Mouse (Mus musculus): ENCODE data around the gene Etnk1.
A peak's percentile ranks its signal among the peaks of the same experiment; 100 is the strongest.

Gene Etnk1

DNA sequence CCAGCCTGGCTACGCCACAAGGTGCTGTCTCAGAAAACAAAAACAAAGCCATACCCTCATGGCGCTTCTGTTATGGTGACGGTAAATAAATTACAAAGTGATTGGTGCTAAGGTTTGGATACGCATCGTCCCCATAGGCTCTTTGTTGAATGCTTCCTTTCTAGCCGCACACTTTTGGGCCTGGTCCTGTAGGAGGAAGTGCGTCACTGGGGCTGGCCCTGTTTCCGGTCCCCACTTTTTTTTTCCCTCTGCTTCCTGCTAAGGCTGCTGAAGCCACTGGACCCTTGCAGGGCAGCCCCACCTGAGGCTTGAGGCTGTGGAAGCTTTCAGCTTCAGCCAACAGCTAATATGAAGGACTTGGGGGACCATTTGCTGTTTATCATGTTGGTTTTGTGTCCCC lies 54.2 kb downstream of the Etnk1 start:
- no peak for DNase-seq

DNA sequence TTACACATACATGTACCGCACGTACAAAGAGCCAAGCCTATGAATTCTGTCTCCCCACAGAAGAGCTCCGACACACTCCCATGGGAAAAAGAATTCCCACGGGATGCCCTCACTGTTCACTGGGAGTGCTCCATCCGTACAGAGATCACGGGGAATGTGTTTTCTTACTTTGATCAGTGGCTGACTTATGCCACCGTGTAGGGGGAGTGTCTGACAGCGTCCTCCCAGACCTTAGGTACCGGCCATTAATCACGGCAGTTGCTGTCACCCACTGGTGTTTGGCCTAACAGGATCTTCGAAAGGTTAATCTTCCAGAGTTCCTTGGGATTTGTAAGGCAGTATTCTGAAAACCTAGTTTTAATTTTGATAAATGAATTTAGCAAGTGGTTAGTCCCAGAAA lies 57.0 kb downstream of the Etnk1 start:
- DNase-seq = no peak

DNA sequence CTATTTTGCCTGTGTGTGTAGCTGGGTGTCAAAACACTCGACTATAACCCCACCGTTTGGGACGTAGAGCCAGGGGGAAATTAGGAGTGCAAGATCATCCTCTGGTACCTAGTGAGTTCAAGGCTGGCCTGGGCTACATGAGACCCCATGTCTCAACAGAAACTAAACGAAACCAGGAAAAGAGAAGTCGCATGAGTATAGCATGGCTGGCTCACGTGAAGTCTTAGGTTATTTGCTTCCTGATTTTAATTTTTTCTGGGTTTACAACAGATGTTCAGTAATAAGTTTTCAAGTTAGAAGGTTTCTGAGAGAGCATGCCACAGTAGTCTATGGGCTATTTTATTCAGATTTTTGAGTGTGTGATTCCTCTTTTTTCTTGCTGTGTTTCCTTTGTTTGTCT lies 57.9 kb downstream of the Etnk1 start:
- no peak for DNase-seq

DNA sequence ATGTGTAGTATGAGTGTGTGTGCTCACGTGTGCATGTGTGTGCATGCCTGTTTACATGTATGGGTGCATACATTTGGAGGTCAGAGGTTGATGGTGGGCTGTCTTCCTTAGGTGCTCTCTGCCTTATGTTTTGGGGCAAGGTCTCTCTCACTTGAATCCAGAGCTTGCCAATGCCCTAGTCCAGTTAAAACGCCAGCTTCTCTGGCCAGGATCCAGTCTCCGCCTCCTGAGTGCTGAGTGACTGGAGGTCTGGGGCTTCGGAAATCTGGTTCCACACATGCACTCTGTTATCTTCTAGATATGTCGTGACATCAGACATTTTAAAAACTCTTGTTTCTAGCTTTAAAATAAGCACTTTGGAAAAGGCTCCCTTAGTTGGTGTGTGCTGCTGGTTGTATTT lies 61.7 kb downstream of the Etnk1 start:
- no peak for DNase-seq

DNA sequence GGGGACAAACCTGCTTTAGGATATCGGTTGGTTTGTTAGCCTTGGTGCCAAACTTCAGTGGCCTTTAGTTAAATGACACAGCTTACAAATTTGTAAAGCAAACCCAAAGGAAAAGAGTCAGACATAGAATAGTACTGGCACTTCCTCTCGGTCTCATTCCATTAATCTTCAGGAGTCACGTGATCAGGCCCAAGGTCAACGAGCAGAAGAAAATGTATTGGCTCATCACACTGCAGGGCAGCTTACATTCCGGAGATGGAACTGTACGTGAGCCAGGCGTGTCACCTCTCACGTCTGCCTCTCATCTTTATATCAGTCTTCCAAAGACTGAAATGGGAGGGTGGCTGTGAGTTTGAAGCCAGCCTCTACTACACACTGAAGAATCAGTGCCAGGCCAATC lies 62.9 kb downstream of the Etnk1 start:
- peak; percentile 32 for DNase-seq

DNA sequence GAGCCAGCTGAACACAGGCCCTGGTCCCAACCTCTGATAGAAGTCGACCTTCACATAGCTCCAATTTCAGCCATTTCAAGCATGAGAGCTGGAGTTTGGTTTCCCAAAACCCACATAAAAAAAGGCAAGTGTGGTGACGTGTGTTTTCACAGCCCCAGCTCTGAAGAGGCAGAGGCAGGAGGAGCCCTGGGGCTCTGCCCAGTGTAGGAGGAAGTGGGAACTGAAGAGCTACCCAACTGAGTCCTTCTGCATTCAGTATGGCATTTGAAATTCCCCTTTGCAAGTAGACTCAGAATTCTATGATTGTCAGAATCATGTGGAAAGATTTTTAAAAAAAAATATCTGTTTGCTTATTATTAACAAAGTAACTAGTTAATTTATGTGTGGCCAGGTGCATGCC lies 63.9 kb downstream of the Etnk1 start:
- DNase-seq = no peak

DNA sequence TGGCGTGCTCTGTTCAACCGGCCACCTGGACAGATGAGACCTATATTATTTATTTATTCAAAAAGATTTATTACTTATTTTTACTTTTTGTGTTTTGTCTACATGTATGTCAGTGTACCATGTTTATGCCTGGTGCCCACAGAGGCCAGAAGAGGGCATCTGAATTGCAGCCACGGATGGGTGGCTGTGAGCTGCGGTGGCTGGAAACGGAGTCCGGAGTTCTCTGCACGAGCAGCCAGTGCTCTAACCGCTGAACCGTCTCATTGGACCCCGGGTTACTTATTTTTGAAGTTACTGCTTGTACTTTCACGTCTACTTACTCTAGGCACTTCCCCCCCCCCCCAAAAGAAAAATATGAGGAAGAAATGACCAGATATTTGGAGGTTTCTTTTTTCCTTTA lies 65.7 kb downstream of the Etnk1 start:
- DNase-seq = peak; percentile 56

DNA sequence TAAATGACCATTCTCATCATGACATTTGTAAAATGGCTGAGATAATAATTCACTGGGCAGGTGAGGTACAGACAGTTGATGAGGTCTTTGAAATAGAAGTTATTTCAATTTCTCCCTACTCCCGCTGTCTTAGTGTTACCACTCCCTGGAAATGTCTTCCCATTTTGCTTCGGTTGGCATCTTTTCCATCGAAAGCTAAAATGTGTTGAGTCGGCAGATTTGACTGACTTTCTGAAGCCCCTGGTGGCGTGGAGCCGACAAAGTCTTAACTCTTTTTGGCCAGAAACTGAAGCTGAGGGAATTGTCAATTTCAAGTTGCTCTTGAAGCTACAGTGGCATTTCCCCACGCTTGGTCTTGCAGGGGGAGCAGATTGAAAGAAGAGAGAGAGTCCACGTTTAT lies 67.8 kb downstream of the Etnk1 start:
- DNase-seq = no peak

DNA sequence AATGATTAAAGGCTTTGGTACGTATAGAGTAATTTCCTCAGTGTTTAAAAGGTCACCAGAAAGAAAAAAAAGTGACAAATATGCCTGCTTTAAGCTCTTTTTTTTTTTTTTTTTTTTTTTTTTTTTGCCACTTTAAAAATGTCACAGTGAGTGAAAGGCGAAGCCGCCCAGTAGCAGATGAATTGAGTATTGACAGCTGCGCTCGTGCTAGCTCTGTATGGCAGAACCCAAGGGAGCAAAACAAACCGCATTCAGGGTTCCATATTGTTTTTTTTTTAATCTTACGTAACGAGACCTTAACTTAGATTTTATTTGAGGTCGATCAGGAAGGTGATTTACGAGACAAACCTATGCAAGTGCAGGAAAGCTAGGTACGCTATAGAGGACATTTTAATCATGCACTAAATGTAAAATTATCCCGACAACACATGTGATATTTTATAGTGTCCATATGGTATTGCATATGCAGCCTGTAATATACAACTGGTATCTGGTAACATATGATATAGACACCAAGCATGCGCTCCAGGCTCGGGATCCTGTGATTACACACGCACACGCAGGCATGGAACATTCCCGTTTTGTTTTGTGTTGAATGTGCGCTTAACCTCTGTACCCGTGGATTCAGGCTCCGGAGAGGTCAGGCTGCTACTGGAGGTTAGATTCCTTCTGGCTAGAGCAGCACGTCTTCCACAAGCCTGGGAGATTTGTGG lies 72.5 kb downstream of the Etnk1 start:
- DNase-seq = no peak

DNA sequence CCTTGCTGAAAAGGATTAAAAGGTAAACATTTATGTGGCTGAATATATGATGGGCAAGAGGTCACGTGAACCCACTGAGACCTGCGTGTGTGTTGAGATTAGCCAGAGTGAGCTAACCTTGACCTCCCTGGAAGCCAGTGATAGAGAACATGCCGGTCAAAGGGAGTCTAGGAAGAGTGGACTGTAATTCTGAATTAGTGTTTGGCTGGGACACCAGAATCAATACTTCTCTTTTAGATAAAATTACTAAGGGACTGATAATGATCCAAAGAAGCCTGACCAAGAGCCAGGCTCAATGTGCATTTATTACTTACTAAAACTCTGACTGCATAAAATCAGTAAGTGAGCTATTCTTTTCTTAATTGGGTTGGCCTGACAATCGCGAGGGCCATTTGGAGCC lies 76.2 kb downstream of the Etnk1 start:
- DNase-seq = no peak

DNA sequence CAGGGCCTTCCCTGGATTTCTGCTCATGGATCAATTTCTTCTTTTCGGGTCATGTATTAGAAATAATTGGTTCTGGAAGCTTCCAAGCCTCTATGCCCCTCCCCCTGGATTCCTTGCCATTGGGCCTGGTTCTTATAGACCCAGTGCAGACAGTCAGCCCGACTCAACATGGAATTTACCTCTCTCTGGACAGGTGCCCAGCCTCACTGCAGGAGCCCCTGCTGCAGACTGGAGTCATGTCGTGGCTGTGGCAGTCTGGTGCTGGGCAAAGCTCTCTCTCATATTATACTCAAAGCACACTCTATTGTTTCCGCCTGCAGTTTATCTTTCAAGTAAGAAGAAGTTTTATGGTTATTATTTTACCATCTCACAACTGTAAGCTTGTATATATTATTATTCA lies 90.9 kb downstream of the Etnk1 start:
- no peak for DNase-seq

DNA sequence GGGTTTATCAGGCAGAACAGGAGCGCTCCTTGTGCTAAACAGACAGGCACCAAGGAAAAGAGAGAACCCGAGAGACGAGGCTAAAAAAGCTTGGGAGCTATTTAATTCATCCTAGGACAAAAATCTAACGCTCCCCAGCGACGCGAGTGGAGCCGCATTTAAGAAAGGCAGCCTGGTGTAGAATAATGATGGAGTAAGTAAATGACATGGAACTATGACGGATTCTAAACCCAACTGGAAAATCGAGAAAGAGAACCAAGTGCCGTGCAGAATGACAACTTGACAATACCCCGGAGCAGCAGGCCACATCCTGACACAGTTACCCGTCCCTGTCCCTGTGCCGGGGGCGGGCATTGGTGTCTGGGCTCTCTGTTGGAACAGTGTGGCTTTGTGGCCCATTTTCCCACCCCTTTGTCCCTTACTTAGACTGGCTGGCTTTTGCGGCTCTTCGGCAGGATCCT lies 92.2 kb downstream of the Etnk1 start:
- no peak for DNase-seq

DNA sequence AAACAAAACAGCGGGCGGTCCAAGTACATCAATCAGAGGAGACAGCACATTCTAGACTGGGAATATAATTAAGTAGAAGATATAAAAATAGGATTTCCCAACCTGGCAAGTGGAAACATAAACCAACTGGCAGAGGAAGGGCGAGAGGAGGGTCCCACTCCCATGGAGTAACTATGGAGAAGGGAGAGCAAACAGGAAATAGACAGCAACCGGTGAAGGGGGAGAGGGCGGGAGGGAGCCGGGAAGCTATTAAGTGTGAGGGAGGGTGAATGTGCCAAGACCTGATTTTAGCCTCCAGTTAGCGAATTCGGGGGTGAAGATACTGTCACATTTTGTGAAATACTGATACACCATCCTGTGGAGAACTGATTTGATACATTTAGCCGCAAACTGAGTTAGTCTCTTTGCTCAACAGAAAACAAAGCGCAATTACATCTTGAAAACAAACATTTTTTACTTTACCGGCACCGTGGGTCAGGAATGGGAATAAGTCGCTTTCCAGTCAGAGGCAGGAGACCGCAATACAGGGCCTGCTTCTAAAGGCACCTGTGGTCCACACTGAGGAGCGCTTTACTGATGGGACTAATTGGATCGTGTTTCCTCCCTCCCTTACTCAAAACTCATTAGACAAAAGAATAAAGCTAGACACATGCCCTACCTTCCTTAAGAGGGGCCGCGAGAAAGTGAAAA lies 93.0 kb downstream of the Etnk1 start:
- DNase-seq = no peak

DNA sequence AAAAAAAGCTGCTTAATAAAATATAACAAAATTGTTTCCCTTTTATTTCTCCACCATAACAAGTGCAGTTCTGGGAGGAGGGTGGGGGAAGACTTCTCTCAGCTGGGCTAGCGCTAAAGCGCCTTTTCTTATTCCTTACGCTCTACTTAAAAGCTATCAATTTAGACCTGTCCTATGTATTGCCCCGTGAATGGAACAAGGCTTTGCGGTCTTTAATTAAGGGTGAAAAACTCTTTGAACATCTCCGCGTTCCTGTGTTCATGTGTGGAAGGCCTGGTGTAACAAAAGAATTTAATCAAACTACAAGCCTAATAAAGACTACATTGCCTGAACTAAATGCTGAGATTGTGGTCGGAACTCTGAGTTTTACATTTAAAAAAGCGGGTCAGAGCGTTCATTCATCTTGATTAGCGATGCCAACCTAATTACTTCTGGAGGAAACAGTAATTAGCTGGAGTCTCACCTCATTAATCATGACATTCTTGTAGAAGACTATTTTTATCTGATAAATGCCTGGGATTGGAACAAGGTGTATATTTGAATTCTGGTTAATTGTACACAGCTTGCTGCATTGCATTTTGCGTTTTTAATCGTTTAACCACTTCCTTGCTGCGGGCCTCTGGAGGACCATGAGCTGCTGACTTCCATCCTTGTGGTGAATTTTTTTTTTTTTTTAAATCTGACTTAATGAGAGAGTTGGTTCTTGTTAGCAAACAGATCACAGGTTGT lies 93.7 kb downstream of the Etnk1 start:
- DNase-seq = no peak

DNA sequence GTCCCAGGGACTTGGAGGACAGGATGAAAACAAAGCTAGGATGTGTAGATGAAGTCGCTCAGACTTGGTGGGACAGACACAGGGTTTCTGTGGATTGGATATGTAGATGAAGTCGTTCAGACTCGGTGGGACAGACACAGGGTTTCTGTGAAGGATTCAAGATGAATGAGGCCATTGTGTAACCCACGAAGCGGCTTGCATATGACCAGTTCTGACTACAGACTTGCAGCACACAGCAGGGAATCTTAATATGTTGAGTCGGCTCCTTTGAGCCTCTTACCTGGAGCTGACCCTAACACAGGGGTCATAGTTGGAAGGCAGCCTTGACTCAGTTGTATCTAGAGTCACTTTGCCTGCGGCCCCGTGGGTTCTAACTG lies 94.3 kb downstream of the Etnk1 start:
- no peak for DNase-seq

DNA sequence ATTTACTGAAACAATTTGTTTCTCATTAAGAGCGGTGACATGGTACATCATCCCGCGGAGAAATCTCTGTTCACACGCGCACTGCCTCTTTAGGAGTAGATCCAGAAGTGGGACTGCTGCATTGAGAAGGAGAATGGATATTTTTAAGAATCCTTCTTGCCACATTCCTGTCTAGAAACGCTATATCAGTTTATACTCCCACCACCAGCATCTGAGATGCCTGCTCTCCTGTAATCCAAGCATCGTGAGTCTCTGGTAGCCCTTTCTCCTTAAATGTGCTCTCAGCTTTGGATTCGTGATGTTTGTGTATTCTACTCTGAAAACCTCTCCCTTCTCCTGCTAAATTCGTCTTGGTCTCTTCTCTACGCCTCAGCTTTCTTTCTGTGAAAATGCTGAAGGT lies 98.5 kb downstream of the Etnk1 start:
- DNase-seq = no peak

DNA sequence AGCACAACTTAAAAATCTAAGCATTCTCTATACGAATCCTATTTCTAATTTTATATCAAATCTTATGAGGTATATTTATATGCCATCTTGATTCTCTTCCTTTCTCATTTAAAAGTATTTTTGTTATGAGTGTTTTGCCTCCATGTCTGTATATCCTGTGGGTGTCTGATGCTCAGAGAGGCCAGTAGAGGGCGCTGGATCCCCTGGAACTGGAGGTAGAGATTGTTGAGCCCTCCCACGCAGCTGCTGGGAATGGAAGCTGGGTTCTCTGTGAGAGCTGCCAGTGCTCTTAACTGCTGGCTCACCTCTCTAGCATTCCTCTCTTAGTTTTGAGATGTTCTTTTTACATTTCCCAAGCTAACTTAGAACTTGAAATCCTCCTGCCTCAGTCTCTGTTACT lies 112.2 kb downstream of the Etnk1 start:
- no peak for DNase-seq
